Mouse (Mus musculus): ENCODE data around the gene Yipf1.

Gene Yipf1

DNA sequence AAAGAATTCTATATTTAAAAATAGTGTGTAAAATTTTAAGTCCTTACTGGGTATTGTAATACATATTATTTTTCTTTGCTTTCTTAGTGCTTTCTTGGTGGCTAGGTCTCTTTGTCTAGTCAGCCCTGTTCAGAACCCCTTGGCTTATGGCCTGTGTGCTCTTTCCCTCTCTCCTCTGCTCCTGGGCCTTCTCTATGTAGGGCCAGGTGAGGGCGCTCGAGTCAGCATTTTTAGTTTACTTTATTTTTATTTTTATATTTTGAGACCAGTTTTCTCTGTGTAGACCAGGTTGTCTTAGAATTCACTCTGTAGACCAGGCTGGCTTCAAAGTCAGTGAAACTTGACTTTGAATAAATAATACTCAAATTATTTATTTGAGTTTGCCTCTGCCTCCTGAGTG, 58.1 kb downstream of the Yipf1 start:
- no peak for DNase-seq (ENCODE audit: extremely low read depth, low read depth)

DNA sequence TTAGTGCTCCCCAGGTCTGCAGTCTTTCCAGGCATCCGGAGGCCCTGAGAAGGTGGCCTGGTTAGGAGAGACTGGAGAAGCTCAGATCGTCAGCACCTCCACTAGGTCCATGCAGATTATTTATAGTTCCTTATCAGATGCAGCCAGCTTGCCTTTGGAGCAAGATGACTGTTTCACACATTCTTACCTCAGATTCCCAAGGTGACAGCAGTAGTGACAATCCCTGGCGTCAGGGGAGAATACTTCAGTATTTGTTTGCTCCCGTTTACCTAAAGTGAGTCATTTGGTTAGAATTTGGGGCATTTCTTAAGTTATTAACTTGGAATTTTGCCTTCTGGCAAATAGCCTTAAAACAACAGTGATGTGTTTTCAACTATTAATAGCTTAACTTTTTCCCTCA, 60.5 kb downstream of the Yipf1 start:
- no peak for DNase-seq (ENCODE audit: extremely low read depth, low read depth)

DNA sequence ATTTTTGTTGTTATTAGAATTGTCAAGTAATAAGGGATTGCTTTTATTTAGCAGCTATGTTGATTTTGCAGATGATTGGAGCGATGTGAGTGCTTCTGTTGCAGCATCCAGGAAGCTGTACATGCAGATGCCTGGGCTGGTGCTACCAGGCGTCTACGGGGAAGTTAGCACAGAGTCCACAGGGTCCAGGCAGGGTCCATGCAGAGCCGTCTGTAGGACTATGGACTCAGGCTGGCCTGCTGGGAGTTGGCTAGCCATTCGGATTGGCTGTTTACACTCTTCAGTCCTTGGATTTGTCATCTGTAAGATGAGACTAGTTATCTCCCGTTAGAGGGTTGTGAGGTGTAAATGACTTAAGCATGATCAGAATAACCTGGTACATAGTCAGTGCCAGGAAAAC, 64.8 kb downstream of the Yipf1 start:
- no peak for DNase-seq (ENCODE audit: extremely low read depth, low read depth)

DNA sequence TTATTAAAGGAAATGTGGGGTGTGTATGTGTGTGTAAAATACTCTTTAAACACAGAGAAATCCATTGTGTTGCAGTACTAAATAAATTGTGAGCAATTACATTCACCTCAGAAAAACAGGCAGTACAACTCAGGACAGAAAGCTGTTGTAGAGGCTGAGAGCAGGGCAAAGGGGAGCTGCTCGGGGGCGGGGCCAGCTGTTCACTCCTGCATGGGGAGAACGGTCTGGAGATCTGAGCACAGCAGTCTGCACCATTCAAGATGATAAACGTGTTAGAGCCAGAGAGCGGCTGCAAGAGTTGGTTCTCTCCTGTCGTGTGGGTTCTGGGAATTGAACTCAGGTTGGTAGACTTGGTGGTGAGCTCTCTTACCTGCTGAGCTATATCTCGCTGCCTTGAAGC, 66.7 kb downstream of the Yipf1 start:
- DNase-seq (ENCODE audit: extremely low read depth, low read depth), result no peak

DNA sequence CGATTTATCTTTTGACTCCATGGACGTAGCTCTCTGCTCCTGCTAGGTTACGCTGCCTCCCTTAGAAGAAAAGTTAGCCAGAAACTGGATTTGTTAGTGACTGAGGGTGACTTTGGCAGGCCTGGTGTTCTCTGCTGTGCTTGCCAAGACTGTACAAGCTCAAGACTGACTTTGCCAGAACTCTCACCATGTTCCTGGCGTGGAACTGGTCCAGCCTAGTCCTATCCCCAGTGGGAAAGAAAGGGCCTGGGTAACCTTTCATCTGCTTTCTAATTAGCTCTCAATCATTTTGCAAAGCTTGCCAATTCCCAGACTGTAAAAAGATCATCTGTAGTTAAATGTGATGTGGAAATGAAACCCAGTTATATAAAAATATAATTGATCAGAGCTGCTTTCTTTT, 72.9 kb downstream of the Yipf1 start:
- no peak for DNase-seq (ENCODE audit: extremely low read depth, low read depth)

DNA sequence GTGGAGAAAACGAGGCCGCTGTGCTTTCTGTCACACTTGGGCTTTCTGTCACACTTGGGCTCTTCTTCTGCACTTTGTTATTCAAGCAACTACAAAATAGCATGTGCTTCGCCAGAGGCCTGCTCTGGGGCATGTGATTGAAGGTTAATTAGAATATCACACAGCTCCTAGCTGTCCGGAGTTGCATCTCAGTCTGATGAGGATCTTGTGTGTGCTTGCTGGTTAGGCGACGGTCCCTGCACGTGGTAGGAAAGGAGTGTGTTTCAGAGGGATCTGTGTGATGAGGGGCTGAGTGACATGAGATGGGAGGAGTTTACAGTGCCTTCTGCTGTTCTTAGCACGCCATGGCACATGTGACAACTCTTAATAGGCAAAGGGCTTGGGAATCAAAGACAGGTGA, 73.3 kb downstream of the Yipf1 start:
- DNase-seq (ENCODE audit: extremely low read depth, low read depth), result no peak

DNA sequence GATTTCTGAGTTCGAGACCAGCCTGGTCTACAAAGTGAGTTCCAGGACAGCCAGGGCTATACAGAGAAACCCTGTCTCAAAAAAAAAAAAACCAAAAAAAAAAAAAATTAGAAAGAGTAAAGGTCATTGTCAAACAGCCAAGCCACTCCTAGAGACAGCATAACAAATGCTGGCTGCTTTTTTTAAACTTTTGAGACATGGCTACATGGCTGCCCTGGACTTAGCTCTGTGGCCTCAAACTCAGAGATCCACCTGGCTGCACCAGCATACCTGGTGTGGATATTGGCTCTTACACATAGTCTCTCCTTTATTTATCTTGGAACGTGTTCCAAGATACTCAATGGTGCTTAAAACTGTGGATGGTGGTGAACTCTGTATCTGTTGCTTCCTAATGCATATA, 74.1 kb downstream of the Yipf1 start:
- DNase-seq (ENCODE audit: extremely low read depth, low read depth), result no peak

DNA sequence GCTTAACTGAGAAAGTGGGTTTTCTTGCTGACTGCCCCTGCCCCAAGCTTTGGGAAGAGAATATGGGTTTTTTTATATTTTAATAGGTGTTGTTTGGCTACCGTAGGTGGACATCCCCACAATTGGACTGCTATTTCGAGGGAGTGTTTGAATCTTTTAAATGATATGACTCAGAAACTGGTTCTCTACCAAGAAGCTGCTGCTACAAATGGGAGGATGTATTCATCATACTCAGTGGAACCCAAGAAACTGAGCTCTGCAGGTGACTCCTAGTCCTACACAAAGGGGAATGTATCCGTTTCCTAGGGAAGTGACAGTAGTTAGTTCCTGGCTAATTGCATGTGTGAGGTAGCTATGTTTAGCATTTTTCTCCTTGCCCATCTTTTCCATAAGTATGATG, 75.2 kb downstream of the Yipf1 start:
- DNase-seq (ENCODE audit: extremely low read depth, low read depth), result no peak

DNA sequence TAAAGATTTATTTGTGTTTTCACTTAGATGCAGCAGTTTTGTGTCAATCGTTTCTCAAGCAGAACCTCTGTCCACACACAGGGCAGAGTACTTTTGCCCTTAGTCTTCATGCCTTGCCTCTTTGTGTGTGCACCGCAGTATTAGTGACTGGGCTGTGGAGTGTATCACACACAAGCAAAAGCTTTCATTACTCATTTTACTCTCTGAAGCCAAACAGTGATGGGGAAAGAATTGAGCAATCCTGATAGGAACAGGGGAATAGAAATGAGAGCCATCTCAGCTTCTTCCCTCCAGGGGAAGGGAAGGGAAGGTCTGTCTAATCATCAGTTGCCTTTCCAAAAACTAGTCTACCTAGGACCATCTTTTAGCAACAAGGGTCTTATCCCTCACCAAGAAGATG, 79.6 kb downstream of the Yipf1 start:
- no peak for DNase-seq (ENCODE audit: extremely low read depth, low read depth)
